Mouse (Mus musculus) kidney, postnatal 4 days (tissue): ENCODE measurements around the gene Dand5.
A peak's percentile ranks its signal among the peaks of the same experiment; 100 is the strongest.

Experiments used
- DNase-seq, 2 experiments: peaks; one replicate each; pipeline ENCODE4 v3.0.0; 2021; ENCODE audit warnings: mixed read lengths in 2 of 2

The Dand5 gene

GRCm38 (mm10) chr8:84822723-84823122 is at the start of gene Dand5:
TSS of gene Dand5 (minus strand) at chr8:84822823.
- DNase-seq, result no peak

GRCm38 (mm10) chr8:84871376-84872308 is 49.0 kb upstream of the Dand5 start, which contains the start of gene Syce2:
TSS of gene Syce2 (plus strand) at chr8:84872111.
- DNase-seq, result peak; percentile 91 to 94

DNA sequence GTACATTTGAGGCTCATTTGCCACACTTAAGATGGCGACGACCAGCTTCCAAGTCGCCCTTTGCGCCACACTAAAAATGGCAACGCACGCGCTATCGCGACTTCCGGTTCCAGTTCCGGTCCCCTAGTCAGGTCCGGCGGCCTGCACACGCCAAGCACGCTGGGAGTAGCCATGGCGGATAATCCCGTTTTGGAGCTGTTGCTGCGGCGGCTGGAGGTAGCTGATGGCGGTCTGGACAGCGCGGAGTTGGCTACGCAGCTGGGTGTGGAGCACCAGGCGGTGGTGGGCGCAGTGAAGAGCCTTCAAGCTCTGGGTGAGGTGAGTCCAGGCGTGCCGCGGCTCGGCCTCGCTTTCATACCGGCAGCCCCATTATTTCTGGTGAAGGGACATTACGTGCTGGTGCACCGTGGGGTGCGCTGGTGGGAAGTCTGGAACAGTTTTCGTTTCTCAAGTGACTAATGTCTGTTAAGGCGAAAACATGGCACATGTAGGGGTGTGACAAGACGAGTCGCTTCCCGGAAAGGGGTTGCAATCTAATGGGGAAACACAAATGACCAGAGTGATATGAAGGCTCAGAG is 34.3 kb upstream of the Dand5 start, which contains the start of gene Farsa:
TSS of gene Farsa (plus strand) at position 126 of the 578 bp plus-strand sequence.
- peak; percentile 94 to 96 for DNase-seq

DNA sequence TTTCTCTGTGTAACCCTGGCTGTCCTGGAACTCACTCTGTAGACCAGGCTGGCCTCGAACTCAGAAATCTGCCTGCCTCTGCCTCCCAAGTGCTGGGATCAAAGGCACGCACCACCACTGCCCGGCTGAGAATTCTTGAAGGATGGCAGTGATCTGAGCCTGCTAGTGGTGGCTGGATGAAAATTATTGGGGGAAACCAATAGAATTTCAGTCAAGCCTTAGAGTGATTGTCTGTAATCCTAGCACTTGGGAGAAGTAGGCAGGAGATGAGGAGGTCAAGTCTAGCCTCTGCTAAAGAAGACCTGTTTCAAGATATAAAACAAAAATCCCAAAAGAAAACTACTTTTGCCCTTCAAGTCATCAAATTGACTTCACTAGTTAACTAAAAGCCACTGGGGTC is 33.8 kb upstream of the Dand5 start:
- no peak for DNase-seq

DNA sequence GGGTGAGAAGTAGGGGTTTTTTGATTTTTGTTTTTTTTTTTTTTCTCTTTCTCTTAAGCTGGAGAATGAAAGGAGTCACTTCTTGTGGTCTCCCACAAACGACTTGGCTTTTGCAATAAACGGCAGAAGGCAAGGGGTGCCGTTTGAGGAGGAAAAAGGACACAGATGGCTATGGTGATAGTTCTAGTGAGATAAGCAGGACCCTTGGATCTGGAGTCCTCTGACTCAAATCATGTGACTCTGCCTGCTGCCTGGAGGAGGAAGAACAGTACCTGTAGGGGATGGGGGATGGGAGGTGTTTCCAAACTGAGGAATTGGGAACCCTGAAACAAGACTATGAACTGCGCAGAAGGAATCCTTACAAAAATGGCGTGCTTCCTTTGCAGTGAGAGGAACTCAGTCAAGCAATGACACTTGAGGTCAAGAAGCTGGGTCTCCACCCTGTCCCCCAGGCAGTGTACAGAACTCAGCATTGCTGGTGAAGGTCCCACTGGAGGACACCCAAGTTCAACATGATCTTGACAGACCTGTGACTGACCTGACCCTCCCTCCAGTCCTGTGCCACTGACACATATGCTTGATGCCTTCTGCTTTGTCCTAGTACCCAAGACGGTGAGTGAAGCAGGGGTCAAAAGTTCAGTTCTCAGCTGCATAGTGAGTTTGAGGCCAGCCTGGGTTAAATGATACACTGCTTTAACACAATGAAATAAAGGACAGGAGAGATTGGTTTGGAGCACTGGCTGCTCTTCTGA is 25.2 kb upstream of the Dand5 start:
- no peak for DNase-seq

GRCm38 (mm10) chr8:84846722-84847572 is 24.3 kb upstream of the Dand5 start, which contains the start of gene Calr:
TSS of gene Calr (minus strand) at chr8:84846934.
- DNase-seq, result peak; percentile 98 to 99

DNA sequence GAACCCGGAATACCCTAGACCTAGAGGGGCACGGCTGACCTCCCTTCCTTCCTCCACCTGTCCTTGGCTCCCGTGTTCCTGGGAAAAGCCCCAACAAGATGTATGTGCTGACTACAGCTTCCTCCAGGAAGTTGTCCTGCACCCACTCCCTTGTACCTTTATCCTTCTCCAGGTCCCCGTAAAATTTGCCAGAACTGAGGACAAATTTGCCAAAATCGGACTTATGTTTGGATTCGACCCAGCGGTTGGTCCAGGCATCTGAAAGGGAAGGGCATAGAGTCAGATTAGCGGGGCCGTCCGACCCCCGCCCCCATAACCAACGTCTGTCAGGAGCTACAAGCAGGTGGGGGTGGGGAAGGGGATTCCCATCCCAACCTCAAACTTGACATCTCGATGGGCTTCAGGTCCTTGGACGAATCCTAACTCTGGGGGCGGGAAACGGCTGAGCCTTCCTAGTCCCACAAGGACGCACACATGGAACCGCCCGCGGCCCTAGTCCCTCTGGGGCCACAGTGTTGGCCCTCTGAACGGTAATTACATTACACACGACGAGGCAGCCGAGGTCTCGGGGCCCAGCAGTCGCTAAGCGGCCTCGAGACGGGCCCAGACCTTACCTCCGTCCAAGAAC is 23.6 kb upstream of the Dand5 start:
- no peak for DNase-seq

GRCm38 (mm10) chr8:84845355-84846093 is 22.9 kb upstream of the Dand5 start:
- DNase-seq, result peak; percentile 72 to 80

DNA sequence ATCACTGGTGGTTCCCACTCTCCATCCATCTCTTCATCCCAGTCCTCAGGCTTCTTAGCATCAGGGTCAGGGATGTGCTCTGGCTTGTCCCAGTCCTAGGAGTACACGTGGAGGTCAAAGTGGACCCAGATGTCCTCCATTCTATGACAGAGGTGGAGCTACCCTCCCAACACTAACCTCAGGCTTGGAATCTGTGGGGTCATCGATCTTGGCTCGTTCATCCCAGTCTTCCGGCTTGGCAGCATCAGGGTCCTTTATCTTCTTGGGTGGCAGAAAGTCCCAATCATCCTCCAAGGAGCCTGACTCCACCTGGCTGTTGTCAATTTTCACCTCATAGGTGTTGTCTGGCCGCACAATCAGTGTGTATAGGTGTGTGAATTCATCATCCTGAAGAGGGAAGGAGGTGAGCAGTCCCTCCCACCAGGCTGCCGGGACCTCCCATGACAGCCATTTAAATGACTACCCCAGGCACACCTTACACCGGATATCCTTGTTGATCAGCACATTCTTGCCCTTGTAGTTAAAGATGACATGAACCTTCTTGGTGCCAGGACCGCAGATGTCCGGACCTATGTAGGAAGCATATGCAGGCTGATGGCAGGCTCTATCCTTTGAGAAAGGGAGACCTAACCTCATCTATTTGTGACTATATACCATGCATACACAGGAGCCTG is 21.9 kb upstream of the Dand5 start:
- DNase-seq, result no peak

DNA sequence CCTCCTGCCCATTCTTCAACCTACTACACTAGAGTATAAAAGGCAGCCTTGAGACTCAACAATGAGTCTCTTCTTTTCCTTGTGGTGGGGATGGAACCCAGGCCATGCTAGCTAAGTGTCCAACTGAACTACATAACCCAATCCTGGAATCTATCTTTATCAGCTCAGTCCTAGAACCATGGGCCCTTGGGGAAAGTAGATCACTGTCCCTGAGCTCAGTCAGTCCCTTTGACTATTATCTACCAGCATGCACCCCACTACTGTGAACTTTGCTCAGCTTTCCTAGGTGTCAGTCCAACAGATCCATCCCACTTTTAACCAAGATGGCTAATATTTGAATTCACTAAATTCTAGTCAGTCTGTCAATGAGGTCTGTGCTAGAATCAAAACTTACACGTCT is 18.9 kb upstream of the Dand5 start:
- DNase-seq, result no peak

GRCm38 (mm10) chr8:84840248-84840999 is 17.8 kb upstream of the Dand5 start, which contains the start of gene Rad23a:
TSS of gene Rad23a (minus strand) at chr8:84840665.
- peak; percentile 93 to 96 for DNase-seq

DNA sequence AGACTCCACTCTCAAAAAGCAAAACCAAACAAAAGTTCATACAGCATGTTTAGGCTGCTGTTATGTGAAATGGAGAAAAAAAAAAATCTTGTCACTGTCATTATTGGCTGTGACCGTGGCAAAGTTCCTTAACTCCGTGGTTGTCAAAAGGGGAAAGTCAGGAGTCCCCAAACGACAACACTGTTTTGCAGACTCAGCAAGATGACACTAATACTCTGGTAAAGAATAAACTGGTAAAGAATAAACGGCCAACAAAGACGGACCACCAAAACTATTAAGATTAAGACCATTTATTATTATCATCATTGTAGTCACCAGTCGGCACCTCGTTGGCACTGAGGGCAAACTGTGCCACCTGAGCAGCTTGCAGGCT is 17.2 kb upstream of the Dand5 start:
- DNase-seq, result no peak

GRCm38 (mm10) chr8:84839411-84839810 is 16.8 kb upstream of the Dand5 start:
- no peak for DNase-seq

DNA sequence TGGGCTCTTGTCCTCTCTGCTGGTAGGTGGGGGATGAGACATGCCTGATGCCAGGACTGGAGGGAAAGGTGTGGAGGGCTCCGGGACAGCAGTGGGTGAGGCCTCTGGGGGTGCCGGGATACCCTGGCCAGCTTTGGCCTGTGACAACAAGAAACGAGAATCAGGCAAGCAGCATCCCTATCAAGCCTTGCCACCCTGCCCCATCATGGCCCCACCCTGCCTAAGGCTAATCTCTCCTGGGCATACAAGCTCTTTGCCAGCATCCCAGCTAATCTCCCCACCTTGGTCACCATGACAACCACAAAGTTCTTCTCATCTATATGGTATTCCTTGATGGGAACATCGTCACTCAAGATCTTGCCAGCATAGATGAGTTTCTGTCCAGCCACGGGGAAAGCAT is 15.9 kb upstream of the Dand5 start:
- no peak for DNase-seq

DNA sequence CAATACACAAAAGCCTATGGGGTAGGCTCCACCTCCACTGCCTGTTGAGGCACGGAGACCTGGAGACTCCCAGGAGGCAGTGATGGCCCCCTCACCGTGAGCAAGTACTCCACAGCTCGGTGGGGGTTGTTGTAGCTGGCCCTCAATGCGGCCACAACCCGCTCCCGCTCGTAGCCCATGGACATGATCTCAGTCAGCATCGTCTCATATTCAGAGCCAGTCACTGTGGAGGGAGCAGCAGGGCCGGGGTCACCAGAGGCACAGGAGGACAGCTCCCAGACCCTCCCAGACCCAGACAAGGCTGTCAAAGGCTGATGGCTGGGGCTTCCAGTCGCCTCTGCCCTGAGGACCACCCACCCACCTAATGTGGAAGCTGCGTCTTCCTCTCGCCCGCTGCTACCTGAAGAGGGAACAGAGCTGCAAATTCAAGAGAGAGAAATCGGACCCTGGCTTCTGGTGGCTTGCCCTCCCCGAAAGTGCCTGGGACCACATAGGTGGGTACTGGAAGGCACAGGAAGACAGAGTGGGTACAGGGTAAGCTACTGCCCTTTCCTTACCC is 15.4 kb upstream of the Dand5 start:
- no peak for DNase-seq

DNA sequence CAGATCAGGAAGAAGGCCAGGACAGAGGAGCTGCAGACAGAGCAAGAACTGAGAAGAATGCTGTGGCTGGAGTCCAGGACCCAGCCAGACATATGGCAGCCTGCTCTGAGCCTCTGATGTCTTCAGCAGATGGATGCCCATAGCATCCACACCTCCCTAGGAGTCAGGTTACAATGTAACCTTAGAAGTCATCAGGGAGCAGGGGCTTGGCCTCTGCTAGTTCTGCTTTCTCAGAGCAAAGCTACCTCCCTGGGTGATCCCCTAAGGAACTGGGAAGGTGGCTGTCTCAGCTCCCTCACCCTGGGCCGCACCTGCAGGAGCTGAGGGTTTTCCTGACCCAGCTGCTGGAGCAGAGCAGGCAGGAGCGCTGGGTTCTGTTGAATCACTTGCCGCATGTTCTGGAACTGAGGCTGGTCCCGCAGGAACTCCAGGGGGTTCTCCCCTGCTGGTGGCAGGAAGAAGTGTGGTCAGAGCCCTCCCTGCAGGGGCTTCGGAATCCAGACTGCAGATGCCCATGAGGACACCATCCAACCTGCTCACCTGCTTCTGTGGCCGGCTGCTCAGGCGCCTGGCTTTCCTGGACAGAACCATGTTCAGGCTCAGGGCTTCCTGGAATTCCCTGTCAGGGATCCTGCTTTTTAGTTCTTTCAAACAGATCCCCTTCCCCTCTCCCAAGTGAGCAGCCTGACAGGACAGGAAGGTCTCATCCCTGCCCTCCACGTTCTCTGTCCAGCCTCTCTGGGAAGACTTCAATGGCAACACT is 14.7 kb upstream of the Dand5 start:
- no peak for DNase-seq

DNA sequence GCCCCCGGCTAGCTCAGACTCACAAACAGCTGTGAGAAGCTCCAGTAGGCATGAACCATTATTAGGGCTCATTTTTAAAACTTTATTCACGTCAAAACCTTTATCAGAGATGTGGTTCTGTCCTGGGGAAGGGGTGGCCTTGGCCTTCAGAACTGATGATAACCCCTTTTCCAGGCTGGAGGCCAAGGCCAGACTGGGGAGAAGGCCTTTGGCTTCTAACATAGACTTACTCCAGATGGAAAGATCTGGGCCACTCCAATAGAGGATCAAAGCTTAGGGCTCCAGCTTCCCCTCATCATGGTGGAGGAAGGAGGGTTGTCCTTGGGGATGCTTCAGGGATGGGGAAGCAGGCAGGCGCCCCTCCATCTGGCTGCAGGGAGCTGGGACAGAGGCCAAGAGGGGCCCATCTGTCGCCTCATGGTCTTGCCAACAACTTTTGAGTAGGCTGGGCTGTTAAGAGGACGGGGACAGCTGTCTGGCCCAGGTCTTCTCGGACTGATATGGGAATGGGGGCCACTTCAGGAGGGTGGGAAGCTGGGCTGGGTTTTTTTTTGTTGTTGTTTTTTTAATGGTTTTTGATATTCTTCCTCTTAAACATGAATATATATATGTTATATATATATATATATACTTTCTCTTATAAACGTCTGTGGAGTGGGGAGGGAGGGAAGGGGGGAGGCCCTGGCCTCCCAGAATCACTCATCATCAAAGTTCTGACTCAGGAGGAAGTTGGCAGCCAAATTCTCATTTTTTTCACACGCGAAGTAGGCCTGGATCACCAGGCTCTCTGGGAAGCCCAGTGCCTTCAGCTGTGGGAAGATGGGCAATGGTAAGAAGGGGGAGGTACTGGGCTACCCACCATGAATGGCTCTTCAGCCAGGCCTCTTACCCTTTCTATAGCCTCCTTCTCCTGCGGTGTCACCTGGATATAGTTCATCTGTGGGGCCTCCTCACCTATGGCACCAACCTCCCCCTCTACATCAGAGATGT is 12.5 kb upstream of the Dand5 start:
- peak; percentile 45 to 62 for DNase-seq
